ENCODE assay signal across 8 mouse cellular contexts in the genomic region with DNA sequence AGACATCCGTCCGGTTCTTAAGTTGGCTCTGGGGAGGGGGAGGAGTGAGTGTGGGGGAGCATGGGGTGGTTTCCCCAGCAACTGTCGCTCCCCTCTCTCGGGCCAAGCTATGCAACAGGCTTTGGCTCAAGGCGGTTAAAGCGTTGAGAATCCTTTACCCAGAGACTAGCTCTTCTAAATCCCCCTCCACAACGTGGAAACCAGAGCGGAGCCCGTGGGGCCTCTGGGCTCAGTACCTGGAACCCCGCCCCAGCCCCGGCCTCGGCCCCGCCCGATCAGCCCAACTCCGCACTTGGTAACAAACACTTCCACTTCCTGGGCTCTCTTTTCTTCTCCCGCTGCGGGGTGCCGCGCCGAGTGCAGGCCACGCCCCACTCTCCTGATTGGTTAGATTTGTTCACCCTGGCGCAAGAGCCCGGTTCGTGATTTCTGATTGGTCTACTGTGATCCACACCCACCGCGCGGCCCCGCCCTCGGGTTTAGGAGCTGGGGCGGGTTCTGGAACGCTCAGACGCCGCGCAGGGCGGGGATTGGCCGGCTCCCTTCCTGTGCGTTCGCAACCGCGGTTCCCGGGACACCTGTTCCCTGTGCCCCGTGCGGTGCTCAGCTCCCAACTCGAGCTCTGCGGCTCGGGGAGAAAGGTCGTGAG. TPM values are rescaled to one million over a fixed set of nuclear protein-coding genes. Genes with fewer than 3 reads are reported as not detected.
A peak's percentile ranks its signal among the peaks of the same experiment; 100 is the strongest.
DNase-seq lines count a peak whose midpoint lies in the region; ATAC-seq and TF ChIP-seq lines count a peak whose summit lies in the region.

Slc9a3r1 (plus strand) TSS at position 510 of the 649 bp plus-strand sequence.

- peak; percentile 83 for ATAC-seq in common myeloid progenitor, adult 5-6 weeks (replicated peaks; ENCODE audit: low read depth, poor library complexity, severe bottlenecking)
- ATAC-seq in hindbrain, postnatal 0 days, result peak; percentile 97
- peak; percentile 83 for ATAC-seq in megakaryocyte, adult 5-6 weeks (ENCODE audit: poor library complexity, severe bottlenecking)

- no peaks in the 10 kb centered on the region for H3K36me3 ChIP-seq in hindbrain, postnatal 0 days (ENCODE audit: insufficient read depth, low read length)

- TF ChIP-seq CTCF in gastrocnemius, adult 2 months (IDR thresholded peaks at IDR 0.05), result no peak
- TF ChIP-seq CTCF in hindbrain, postnatal 0 days (IDR thresholded peaks at IDR 0.05; ENCODE audit: low read depth), result no peak
- TF ChIP-seq CTCF in left cerebral cortex, adult 2 months (IDR thresholded peaks at IDR 0.05), result no peak

- under 1% methylated on average over 46 of the region's 47 CpGs for WGBS in hindbrain, postnatal 0 days

- peaks cover 8% of the 10 kb centered on the region; the same call in 1 of the 2 replicates for H3K4me1 ChIP-seq in hindbrain, postnatal 0 days (ENCODE audit: insufficient read depth, low read length)

- no peaks in the 10 kb centered on the region for H3K9me3 ChIP-seq in hindbrain, postnatal 0 days (ENCODE audit: low read length)

- no peaks in the 10 kb centered on the region for H3K27me3 ChIP-seq in hindbrain, postnatal 0 days (ENCODE audit: insufficient read depth, low read length)

- peak; percentile 99 for DNase-seq in ZHBTc4 (ENCODE audit: low read depth, low spot score)
- DNase-seq in gastrocnemius, adult 2 months, result peak; percentile 99
- peak; percentile 96 for DNase-seq in hindbrain, postnatal 0 days (ENCODE audit: low spot score)
- peak; percentile 86 to 91 for DNase-seq in left cerebral cortex, adult 2 months (ENCODE audit: extremely low spot score in 1 of 2, low spot score in 2 of 2)
- peak; percentile 89 to 94 for DNase-seq in right cerebral cortex, adult 2 months (ENCODE audit: low spot score in 2 of 2)
- peak; percentile 99 for DNase-seq in urinary bladder, postnatal 14 days (ENCODE audit: low spot score)

- peak within 1 kb of the TSS; percentile 64 for H3K4me2 ChIP-seq in hindbrain, postnatal 0 days (ENCODE audit: low read depth, low read length)

- H3K9ac ChIP-seq in hindbrain, postnatal 0 days (replicated peaks; ENCODE audit: low read length), result peak within 1 kb of the TSS; percentile 51

- peak within 1 kb of the TSS; percentile 85 for H3K27ac ChIP-seq in gastrocnemius, adult 2 months
- peak within 1 kb of the TSS; percentile 70 for H3K27ac ChIP-seq in hindbrain, postnatal 0 days
- H3K27ac ChIP-seq in left cerebral cortex, adult 2 months, result peak within 1 kb of the TSS; percentile 65

- peak within 1 kb of the TSS; percentile 78 for H3K4me3 ChIP-seq in gastrocnemius, adult 2 months
- peak within 1 kb of the TSS; percentile 51 for H3K4me3 ChIP-seq in hindbrain, postnatal 0 days (ENCODE audit: low read length)
- peak within 1 kb of the TSS; percentile 59 for H3K4me3 ChIP-seq in left cerebral cortex, adult 2 months

- intact Hi-C loops in gastrocnemius, adult 2 months (cut with DNase I), result no loop called here
- intact Hi-C loops in left cerebral cortex, adult 2 months (cut with DNase I), result loop anchor here (1.0 kb wide), 1 partner anchor 69 kb away; no protein-coding TSS in a partner anchor

RNA-seq across cellular contexts. Expression of gene Slc9a3r1, which starts in this region (rescaled TPM):
- 45.5 and 53.4 TPM in 2 replicates for total RNA-seq in common myeloid progenitor, adult 5-6 weeks (2017)
- total RNA-seq in gastrocnemius, adult 2 months (2021), result 1 to 10 TPM; 1.8 to 2.6 TPM
- 72.6 and 76.9 TPM in 2 replicates for total RNA-seq in hindbrain, postnatal 0 days (2014; rRNA removed)
- 91.8 and 98.2 TPM in 2 replicates for polyA plus RNA-seq in hindbrain, postnatal 0 days (2015; fragmentation: Nextera tagmentation; extraction: Ambion mirVana)
- 10 to 100 TPM; 68.8 to 75.2 TPM for total RNA-seq in left cerebral cortex, adult 2 months (2021)
- total RNA-seq in megakaryocyte, adult 5-6 weeks (2015), result 77.6 and 92.0 TPM in 2 replicates
- 87.5 and 88.7 TPM in 2 replicates for total RNA-seq in megakaryocyte, adult 5-6 weeks (2017)

Comparison
In these comparisons a context has a peak if more than half of its experiments do, and no peak if none do; other contexts are left out.
1. Peak in every context shown above with its lines: DNase-seq, ATAC-seq, H3K4me3 ChIP-seq and H3K27ac ChIP-seq.
2. RNA of gene Slc9a3r1 (total RNA-seq): 77.6 to 92.0 TPM in megakaryocyte, adult 5-6 weeks, 68.8 to 75.2 TPM in left cerebral cortex, adult 2 months, 72.6 to 76.9 TPM in hindbrain, postnatal 0 days and 45.5 to 53.4 TPM in common myeloid progenitor, adult 5-6 weeks; 1.8 to 2.6 TPM in gastrocnemius, adult 2 months; every median in the first group is over 10 times any median in the second.